Mouse (Mus musculus): ENCODE results near the gene Gm20518.

Gm20518 gene

GRCm38 (mm10) chr16:17891567-17891959, at the start of gene Gm20518:
Gm20518 (minus strand) TSS chr16:17891671.
- peak; percentile 97 for DNase-seq (ENCODE audit: low spot score)

GRCm38 (mm10) chr16:17939255-17939751, 47.8 kb upstream of the Gm20518 start:
- DNase-seq (ENCODE audit: low spot score) = no peak

- DNase-seq (ENCODE audit: low spot score) = no peak
These were observed 47.4 kb upstream of the Gm20518 start for GRCm38 (mm10) chr16:17938821-17939220.

GRCm38 (mm10) chr16:17938187-17938586, 46.7 kb upstream of the Gm20518 start:
- no peak for DNase-seq (ENCODE audit: low spot score)

GRCm38 (mm10) chr16:17936776-17937175, 45.3 kb upstream of the Gm20518 start:
- no peak for DNase-seq (ENCODE audit: low spot score)

- DNase-seq (ENCODE audit: low spot score) = no peak
These were observed 43.0 kb upstream of the Gm20518 start for GRCm38 (mm10) chr16:17934445-17934910.

- no peak for DNase-seq (ENCODE audit: low spot score)
These were observed 42.3 kb upstream of the Gm20518 start for GRCm38 (mm10) chr16:17933594-17934444.

- no peak for DNase-seq (ENCODE audit: low spot score)
These were observed 40.5 kb upstream of the Gm20518 start for GRCm38 (mm10) chr16:17931906-17932460.

GRCm38 (mm10) chr16:17929631-17930030, 38.2 kb upstream of the Gm20518 start:
- DNase-seq (ENCODE audit: low spot score) = no peak

GRCm38 (mm10) chr16:17929211-17929610, 37.7 kb upstream of the Gm20518 start:
- DNase-seq (ENCODE audit: low spot score) = no peak

- DNase-seq (ENCODE audit: low spot score) = peak; percentile 50
These were observed 37.2 kb upstream of the Gm20518 start for GRCm38 (mm10) chr16:17928627-17929104.

GRCm38 (mm10) chr16:17928087-17928580, 36.7 kb upstream of the Gm20518 start, which contains the start of gene Slc25a1:
Slc25a1 (minus strand) TSS chr16:17928219.
- DNase-seq (ENCODE audit: low spot score) = peak; percentile 73

GRCm38 (mm10) chr16:17927351-17928082, 36.0 kb upstream of the Gm20518 start:
- DNase-seq (ENCODE audit: low spot score) = no peak

- DNase-seq (ENCODE audit: low spot score) = no peak
These were observed 30.7 kb upstream of the Gm20518 start for GRCm38 (mm10) chr16:17922163-17922538.

GRCm38 (mm10) chr16:17921325-17922162, 30.1 kb upstream of the Gm20518 start:
- peak; percentile 94 for DNase-seq (ENCODE audit: low spot score)

- DNase-seq (ENCODE audit: low spot score) = no peak
These were observed 29.1 kb upstream of the Gm20518 start for GRCm38 (mm10) chr16:17920586-17920985.

- DNase-seq (ENCODE audit: low spot score) = no peak
These were observed 23.1 kb upstream of the Gm20518 start, which contains the start of gene Gsc2 for GRCm38 (mm10) chr16:17914307-17915249. Gsc2 (minus strand) TSS chr16:17915059.

- peak; percentile 92 for DNase-seq (ENCODE audit: low spot score)
These were observed 19.7 kb upstream of the Gm20518 start, which contains the start of gene Ess2 for GRCm38 (mm10) chr16:17911052-17911595. Ess2 (minus strand) TSS chr16:17911348.

- DNase-seq (ENCODE audit: low spot score) = no peak
These were observed 7.0 kb upstream of the Gm20518 start, which contains the start of the genes Dgcr2 and Tssk2 for GRCm38 (mm10) chr16:17898462-17898861. Dgcr2 (minus strand) TSS chr16:17898562. Tssk2 (plus strand) TSS chr16:17898637.

Measured in left cerebral cortex, adult 11 months (tissue).